Mouse (Mus musculus) CH12F3 (cell line): ENCODE data around the gene Arhgap31.

Experiments
- in situ Hi-C: fragments of 300-500 bp; cut with MboI; formaldehyde crosslinking; loops from 2 replicates; pipeline ENCODE4 v1.14.3; 2020; ENCODE audit warnings: low sequenced_read_pairs

Arhgap31 gene

DNA sequence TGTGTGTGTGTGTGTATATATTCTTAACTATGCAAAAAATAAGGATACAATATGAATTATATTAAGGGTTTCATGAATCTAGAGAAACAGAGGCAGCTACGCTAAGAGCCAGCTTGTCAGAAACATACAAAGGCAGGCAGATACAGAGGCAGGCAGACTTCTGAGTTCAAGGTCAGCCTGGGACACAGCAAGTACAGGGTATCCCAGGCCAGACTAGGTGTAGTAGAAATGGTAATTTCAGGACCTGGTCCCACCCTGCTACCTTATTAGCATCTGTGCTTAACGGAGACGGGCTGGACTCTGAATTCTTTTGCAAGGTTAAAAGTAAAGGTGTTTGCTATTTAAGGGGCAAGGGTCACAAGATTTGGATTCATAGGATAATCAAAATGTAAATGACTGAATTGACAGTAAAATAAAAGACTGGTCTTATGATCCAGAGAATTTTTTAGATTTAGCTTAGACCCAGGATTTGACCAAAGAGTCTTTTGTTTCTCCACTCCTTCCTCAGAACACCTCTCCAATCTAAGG is 154.8 kb downstream of the Arhgap31 start, which contains the start of gene Tmem39a:
Gene Tmem39a, plus strand, starts transcription at position 478 of the 528 bp plus-strand sequence.
- in situ Hi-C loops, result no loop called here

DNA sequence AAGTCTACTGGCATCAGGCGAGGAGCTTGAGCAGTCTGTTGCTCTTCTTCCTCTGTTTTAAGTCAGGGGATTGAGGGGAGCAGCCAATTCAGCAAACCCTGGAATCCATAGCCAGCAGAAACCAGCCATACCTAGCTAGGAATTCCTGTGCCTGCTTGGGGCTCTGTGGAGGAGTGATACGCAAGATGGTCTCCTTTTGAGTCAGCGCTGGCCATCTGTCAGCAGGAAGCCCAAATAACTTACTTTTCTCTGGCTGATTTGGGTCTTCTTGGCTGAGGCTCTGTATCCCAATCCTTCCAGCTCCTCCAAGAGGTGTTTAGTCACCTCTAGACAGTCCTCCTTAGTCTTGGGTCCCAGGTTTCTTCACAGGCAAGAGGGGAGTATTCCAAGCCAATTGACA is 157.1 kb downstream of the Arhgap31 start:
- in situ Hi-C loops, result no loop called here

DNA sequence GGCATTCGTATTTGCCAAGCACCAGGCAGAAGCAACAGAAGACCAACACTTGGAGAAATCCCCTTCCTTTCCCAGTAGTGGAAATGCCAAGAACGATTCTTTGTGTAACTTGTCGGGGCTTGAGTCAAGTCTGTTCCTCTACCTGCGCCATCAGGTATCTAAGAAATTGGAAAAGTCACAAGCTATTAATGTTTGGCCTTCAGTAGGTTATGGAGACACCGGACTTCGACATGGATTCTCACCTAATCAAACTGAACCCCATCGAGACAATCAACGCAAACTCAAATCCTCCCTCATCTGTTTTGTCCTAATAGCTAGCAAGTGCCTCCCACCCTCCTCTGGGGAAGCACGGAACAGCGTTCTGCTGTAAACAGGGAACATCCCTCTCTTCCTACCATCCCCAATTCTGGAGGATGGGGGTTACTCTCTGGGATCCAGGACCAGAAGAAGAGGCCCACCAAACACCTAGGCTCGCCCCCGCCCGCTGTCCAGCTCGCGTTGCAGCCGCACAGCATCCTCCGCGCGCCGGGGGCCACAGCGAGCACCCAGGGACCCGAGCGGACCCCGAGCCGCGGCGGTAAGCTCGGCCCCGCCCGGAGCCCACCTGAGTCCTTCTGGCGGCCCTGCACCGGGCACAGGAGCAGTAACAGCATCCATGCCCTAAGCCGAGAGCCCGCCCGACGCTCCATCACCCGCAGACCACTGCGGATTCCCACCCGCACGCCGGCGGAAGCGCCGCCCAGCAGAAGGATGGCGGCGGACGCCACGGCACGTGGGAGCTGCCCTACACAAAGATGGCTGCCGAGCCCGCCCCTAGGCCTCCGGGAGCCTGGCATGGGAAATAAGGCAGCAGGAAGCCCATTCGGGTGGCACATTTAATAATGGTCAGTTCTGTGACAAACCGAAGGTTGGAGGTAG is 163.3 kb downstream of the Arhgap31 start, which contains the start of gene Poglut1:
Gene Poglut1, minus strand, starts transcription at position 780 of the 918 bp plus-strand sequence.
- in situ Hi-C loops, result no loop called here
